Mouse (Mus musculus) liver, adult 2 months (tissue): ENCODE measurements at regions not wholly inside any gene's neighbourhood (a gene's known extent, or its start where the extent isn't known, plus 50 kb on each side); places are given as distances from the start of the nearest gene placed in this dataset.

Source experiments
- CTCF ChIP-seq: fragments of 200-500 bp; IDR thresholded peaks from 2 replicates; pipeline ENCODE4 v1.5.1; 2011; ENCODE audit warnings: low read depth, low read length, control low read depth
- POLR2A ChIP-seq: fragments of 200-500 bp; IDR thresholded peaks from 2 replicates; pipeline ENCODE4 v1.6.1; 2011; ENCODE audit warnings: low read length, control low read depth; ENCODE audit not compliant: insufficient read depth; ENCODE audit errors: extremely low read depth

- TF ChIP-seq POLR2A, result no peak
- TF ChIP-seq CTCF, result no peak
Observed at GRCm38 (mm10) chr4:131488246-131488645, 349.8 kb downstream of the Ptpru start.
